Mouse (Mus musculus) heart, embryonic 14.5 days (tissue): ENCODE measurements around the gene Stox2. TPM values are rescaled to one million over a fixed set of nuclear protein-coding genes. Genes with fewer than 3 reads are reported as not detected.

Experiments
- ATAC-seq: fragments of 200-750 bp; cut with Nextera tagmentation; 2 replicates; pipeline ENCODE4 v1.8.0; 2017; ENCODE audit warnings: low read depth, moderate TSS enrichment; ENCODE audit not compliant: insufficient number of reproducible peaks, insufficient read depth, low FRiP score
- H3K27ac ChIP-seq, 2 experiments: fragments of 200-500 bp in 1 of 2; fragments of 300-500 bp in 1 of 2; sonication (generic) in 1 of 2; replicated peaks in 1 of 2; 2 replicates each; pipeline ENCODE4 v1.5.1; 2012 to 2014; ENCODE audit warnings: low read depth in 2 of 2, low read length in 2 of 2, control low read depth in 1 of 2, mild to moderate bottlenecking in 1 of 2, mixed read lengths in 1 of 2; ENCODE audit not compliant: control insufficient read depth in 1 of 2, insufficient read depth in 1 of 2
- H3K27me3 ChIP-seq: fragments of 300-500 bp; sonication (generic); 2 replicates; pipeline ENCODE4 v1.6.1; 2014; ENCODE audit warnings: mild to moderate bottlenecking, low read length, control low read depth; ENCODE audit not compliant: control insufficient read depth, insufficient read depth
- H3K36me3 ChIP-seq: fragments of 300-500 bp; sonication (generic); 2 replicates; pipeline ENCODE4 v1.6.1; 2014; ENCODE audit warnings: mild to moderate bottlenecking, control low read depth, low read length, mixed read lengths; ENCODE audit not compliant: control insufficient read depth, insufficient read depth
- H3K4me1 ChIP-seq, 2 experiments: fragments of 200-500 bp in 1 of 2; fragments of 300-500 bp in 1 of 2; sonication (generic) in 1 of 2; 2 replicates each; pipeline ENCODE4 v1.6.1; 2012 to 2014; ENCODE audit warnings: low read length in 2 of 2, control low read depth in 1 of 2, mixed read lengths in 1 of 2; ENCODE audit not compliant: control insufficient read depth in 2 of 2, insufficient read depth in 2 of 2
- H3K4me2 ChIP-seq: fragments of 300-500 bp; sonication (generic); 2 replicates; pipeline ENCODE4 v1.6.1; 2014; ENCODE audit warnings: mild to moderate bottlenecking, low read length
- H3K4me3 ChIP-seq, 2 experiments: fragments of 200-500 bp in 1 of 2; fragments of 300-500 bp in 1 of 2; sonication (generic) in 1 of 2; 2 replicates each; pipeline ENCODE4 v1.5.1; 2012 to 2014; ENCODE audit warnings: low read length in 2 of 2, mild to moderate bottlenecking in 2 of 2, control low read depth in 1 of 2, low read depth in 1 of 2, moderate library complexity in 1 of 2; ENCODE audit not compliant: control insufficient read depth in 1 of 2, insufficient read depth in 1 of 2
- H3K9ac ChIP-seq: fragments of 300-500 bp; sonication (generic); 2 replicates; pipeline ENCODE4 v1.6.1; 2014; ENCODE audit warnings: mild to moderate bottlenecking, low read length
- H3K9me3 ChIP-seq: fragments of 300-500 bp; sonication (generic); 2 replicates; pipeline ENCODE4 v1.6.1; 2016; ENCODE audit warnings: low read length, control low read depth; ENCODE audit not compliant: control insufficient read depth
- WGBS: fragments of 180-500 bp; shearing (Covaris S2); extraction: QIAGEN DNeasy Blood & Tissue Kit; methylation state at CpG from one replicate; pipeline ENCODE4 v1.1.7; 2014; 5-methylcytosine and 5-hydroxymethylcytosine counted together
- polyA plus RNA-seq: library from polyadenylated mRNA; unstranded; fragments of >200 nt; fragmentation: Nextera tagmentation; extraction: Ambion mirVana; gene quantifications from 2 replicates; pipeline ENCODE4 v1.2.1, GENCODE M21; 2014

Gene Stox2
- polyA plus RNA-seq, 1 experiment from 2014 or later = 10.9 TPM

GRCm38 (mm10) chr8:47218536-47218935 lies 227.6 kb downstream of the Stox2 start:
- Histone ChIP-seq H3K4me1 (peaks cover 8 to 22% of the 10 kb centered on the region in 2 experiments), H3K27ac (peak overlapping the region; percentile 46 to 82), H3K4me3 (no peak overlapping the region), H3K36me3 (no peaks in the 10 kb centered on the region), H3K27me3 (no peaks in the 10 kb centered on the region), H3K9me3 (no peaks in the 10 kb centered on the region), H3K4me2 (peak overlapping the region; percentile 52), H3K9ac (peak overlapping the region; percentile 35)
- 25% methylated on average over 6 of the region's 6 CpGs for WGBS
- peak; percentile 68; the same call in 1 of the 2 replicates for ATAC-seq

DNA sequence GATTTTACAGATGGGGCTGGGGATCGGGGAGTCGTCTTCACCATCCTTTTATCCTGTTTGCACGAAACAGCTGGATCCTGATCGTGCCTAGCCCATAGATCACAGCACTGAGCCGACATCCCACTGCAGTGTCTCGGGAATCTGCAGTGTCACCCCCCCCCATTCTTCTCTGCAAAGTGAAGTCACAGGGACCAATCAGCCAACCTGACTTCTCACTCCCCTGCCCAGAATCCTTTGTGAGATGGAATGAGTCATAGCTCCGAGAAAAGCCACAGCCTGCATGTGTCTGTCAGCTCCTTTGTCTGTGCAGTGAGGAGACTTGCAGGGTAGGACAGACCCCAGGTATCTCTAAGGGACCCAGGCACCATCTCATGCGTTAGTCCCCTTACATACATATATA lies 228.1 kb downstream of the Stox2 start:
- WGBS = 17% methylated on average over 8 of the region's 8 CpGs
- no peaks in the 10 kb centered on the region for H3K27me3 ChIP-seq
- H3K4me3 ChIP-seq = no peak overlapping the region
- peak; percentile 82 for ATAC-seq
- H3K9me3 ChIP-seq = no peaks in the 10 kb centered on the region
- peak overlapping the region; percentile 46 to 82 for H3K27ac ChIP-seq
- H3K9ac ChIP-seq = peak overlapping the region; percentile 35
- no peaks in the 10 kb centered on the region for H3K36me3 ChIP-seq
- H3K4me1 ChIP-seq = peaks cover 8 to 22% of the 10 kb centered on the region in 2 experiments
- peak overlapping the region; percentile 52 for H3K4me2 ChIP-seq

- no peak overlapping the region for H3K4me3 ChIP-seq
- 92% methylated on average over 9 of the region's 9 CpGs for WGBS
- peaks cover 0 to 16% of the 10 kb centered on the region in 2 experiments; a peak in 2 of 4 replicates for H3K4me1 ChIP-seq
- H3K27me3 ChIP-seq = no peaks in the 10 kb centered on the region
- no peak for ATAC-seq
- no peak overlapping the region for H3K4me2 ChIP-seq
- no peak overlapping the region for H3K27ac ChIP-seq
- no peak overlapping the region for H3K9ac ChIP-seq
- H3K9me3 ChIP-seq = no peaks in the 10 kb centered on the region
- H3K36me3 ChIP-seq = no peaks in the 10 kb centered on the region
Measured at GRCm38 (mm10) chr8:47212124-47212523, 234.0 kb downstream of the Stox2 start.

GRCm38 (mm10) chr8:47211226-47211625 lies 234.9 kb downstream of the Stox2 start:
- no peak overlapping the region for H3K4me2 ChIP-seq
- no peak for ATAC-seq

GRCm38 (mm10) chr8:47208246-47208645 lies 237.9 kb downstream of the Stox2 start:
- ATAC-seq = no peak
- Histone ChIP-seq H3K4me2 (no peak overlapping the region), H3K36me3 (no peaks in the 10 kb centered on the region), H3K4me1 (peaks cover 3 to 22% of the 10 kb centered on the region in 2 experiments; a peak in 3 of 4 replicates), H3K4me3 (no peak overlapping the region), H3K9me3 (peaks cover 4% of the 10 kb centered on the region; the same call in 1 of the 2 replicates), H3K27ac (no peak overlapping the region), H3K27me3 (no peaks in the 10 kb centered on the region), H3K9ac (no peak overlapping the region)
- 44% methylated on average over 4 of the region's 4 CpGs for WGBS

More at GRCm38 (mm10) chr8:47211226-47211625, 234.9 kb downstream of the Stox2 start:
- H3K27me3 ChIP-seq = no peaks in the 10 kb centered on the region
- H3K36me3 ChIP-seq = no peaks in the 10 kb centered on the region
- no peak overlapping the region for H3K4me3 ChIP-seq
- peaks cover 0 to 19% of the 10 kb centered on the region in 2 experiments; a peak in 2 of 4 replicates for H3K4me1 ChIP-seq
- H3K9ac ChIP-seq = no peak overlapping the region
- no peak overlapping the region for H3K27ac ChIP-seq
- 78% methylated on average over 9 of the region's 9 CpGs for WGBS
- H3K9me3 ChIP-seq = no peaks in the 10 kb centered on the region

- 63% methylated on average over 8 of the region's 8 CpGs for WGBS
- H3K4me1 ChIP-seq = peaks cover 3 to 22% of the 10 kb centered on the region in 2 experiments; a peak in 3 of 4 replicates
Measured at GRCm38 (mm10) chr8:47206640-47207237, 239.4 kb downstream of the Stox2 start.

GRCm38 (mm10) chr8:47205472-47205871 lies 240.7 kb downstream of the Stox2 start:
- ATAC-seq = no peak
- Histone ChIP-seq H3K27me3 (no peaks in the 10 kb centered on the region), H3K36me3 (peaks cover 8% of the 10 kb centered on the region; the same call in 1 of the 2 replicates), H3K4me3 (no peak overlapping the region), H3K4me2 (no peak overlapping the region), H3K9ac (no peak overlapping the region), H3K4me1 (peaks cover 3 to 16% of the 10 kb centered on the region in 2 experiments; a peak in 3 of 4 replicates), H3K27ac (no peak overlapping the region), H3K9me3 (peaks cover 4% of the 10 kb centered on the region; the same call in 1 of the 2 replicates)
- 81% methylated on average over 5 of the region's 5 CpGs for WGBS

More at GRCm38 (mm10) chr8:47206640-47207237, 239.4 kb downstream of the Stox2 start:
- H3K36me3 ChIP-seq = no peaks in the 10 kb centered on the region
- no peak overlapping the region for H3K4me2 ChIP-seq
- H3K27ac ChIP-seq = no peak overlapping the region
- peaks cover 4% of the 10 kb centered on the region; the same call in 1 of the 2 replicates for H3K9me3 ChIP-seq
- ATAC-seq = no peak
- no peak overlapping the region for H3K4me3 ChIP-seq
- H3K9ac ChIP-seq = no peak overlapping the region
- H3K27me3 ChIP-seq = no peaks in the 10 kb centered on the region
